Mouse (Mus musculus) embryo, embryonic 10.5 days (tissue): Measurements from ENCODE around the gene Hivep3.

Experiments
- DNase-seq: peaks from one replicate; pipeline ENCODE4 v3.0.0-alpha.2; 2015; ENCODE audit warnings: low spot score

Hivep3 gene

DNA sequence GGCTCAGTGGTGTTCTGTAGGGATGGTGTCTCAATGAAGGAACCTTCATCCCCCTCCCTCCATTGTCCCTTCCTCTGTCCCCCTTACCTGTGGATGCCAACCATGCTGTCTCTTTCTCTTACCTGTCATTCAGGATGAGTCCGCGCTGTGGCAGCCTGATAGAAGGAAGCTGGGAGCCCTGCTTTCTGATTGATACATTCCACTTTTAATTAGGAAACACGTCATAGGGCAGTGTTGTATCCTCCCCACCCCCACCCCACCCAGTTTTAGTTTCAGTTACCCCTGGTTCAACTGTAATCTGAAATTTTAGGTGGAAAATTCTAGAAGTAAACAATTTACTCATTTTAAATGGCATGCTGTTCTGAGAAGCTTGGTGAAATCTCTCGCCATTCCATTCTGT, 173.5 kb downstream of the Hivep3 start:
- no peak for DNase-seq

GRCm38 (mm10) chr4:119911071-119911904, 177.7 kb downstream of the Hivep3 start:
- no peak for DNase-seq

DNA sequence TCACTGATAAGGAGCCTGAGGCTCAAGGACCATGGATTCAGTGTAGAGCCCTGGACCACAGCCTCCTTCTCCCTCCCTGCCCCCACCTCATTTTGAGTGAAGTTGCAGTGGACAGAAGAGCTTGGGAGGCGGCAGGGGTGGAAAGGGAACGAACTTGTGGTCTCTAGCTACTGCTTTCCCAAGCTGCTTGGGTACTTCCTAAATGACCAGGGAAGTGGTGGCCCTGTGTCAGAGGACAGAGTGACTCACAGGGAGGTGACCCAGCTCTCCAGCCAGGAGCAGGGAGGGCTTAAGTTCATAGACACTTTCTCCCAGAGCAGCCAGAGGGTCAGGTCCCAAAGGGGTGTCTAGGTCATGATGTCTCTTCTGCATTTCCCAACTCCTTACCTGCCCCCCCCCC, 178.6 kb downstream of the Hivep3 start:
- no peak for DNase-seq

DNA sequence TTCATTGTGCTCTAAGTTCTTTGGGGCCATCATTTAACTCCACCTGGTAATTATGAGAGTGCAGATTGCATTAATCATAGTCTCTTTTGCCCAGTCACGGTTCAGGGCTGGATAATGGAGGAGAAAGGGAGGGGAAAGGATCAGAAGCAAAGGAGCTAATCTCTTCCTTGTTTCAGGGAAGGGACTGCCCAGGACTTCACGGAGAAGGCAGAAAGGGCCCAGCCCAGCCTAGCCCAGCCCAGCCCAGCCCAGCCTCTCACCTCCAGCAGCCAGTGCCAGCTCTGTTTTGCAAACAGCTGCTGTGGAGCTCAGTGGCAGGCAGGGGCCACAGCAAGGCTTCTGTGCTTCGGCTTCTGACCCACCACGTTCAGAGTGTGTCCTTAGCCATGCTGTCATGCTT, 180.6 kb downstream of the Hivep3 start:
- no peak for DNase-seq

DNA sequence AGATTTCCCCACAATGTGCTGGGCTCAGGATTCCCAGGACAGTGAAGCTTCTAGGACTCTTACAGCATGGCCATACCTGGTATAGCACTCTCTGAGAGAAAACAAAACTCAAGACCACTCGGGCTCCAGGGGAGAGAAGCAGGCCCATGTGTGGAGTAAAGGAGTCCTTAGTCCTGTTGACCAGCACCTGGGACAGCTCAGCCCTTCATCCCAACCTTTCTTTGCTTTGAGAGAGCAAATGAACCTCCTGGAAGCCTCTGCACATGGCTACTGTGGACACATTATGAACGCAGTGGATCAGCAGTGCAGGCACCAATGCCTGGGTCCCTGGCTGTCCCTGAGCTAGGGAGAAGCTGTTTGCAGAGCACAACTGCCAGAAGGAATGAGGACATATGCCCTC, 181.5 kb downstream of the Hivep3 start:
- no peak for DNase-seq

- DNase-seq: peak; percentile 68
Observed at GRCm38 (mm10) chr4:119917502-119917901, 183.9 kb downstream of the Hivep3 start.

DNA sequence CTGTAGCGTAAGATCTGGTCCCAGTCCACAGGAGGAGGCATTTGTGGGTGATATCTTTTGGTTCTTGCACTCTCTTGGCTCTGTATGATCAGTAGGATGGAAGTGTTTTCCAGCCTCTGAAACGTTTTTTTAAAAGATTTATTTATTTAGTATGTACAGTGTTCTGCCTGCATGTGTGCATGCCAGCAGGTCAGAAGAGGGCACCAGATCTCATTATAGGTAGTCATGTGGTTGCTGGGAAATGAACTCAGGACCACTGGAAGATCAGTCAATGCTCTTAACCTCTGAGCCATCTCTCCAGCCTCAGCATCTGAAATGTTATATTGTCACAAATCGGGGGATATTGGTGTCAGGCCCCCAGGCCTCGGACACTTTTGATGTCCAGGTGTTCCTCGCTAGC, 185.8 kb downstream of the Hivep3 start:
- DNase-seq: no peak

GRCm38 (mm10) chr4:119921022-119921717, 187.6 kb downstream of the Hivep3 start:
- no peak for DNase-seq

DNA sequence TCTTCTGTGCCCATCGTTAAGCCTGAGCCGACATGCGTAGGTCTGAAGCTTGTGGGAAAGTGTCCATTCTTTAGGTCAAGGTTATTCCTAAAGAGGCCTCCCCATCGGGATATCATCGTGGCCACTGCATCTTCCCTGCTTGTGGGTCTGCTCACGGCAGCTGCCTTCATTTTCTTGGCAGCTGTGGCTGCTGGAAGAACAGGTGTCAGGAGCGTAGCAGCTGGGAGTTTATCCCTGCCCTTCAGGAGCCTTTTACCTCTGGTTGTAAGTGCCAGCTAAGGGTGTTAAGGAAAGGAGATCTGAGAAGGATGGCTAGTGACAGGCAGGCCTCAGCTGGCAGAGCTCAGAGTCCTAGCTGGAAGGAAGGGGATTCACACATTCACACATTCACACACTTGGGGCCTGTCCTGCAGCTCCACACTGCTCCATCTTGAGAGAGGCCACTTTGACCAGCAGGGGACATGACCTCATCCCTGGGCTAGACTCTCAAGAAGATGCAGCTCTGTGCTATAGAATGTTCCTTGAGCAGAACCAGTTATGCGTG, 188.2 kb downstream of the Hivep3 start:
- no peak for DNase-seq

GRCm38 (mm10) chr4:119922945-119923344, 189.4 kb downstream of the Hivep3 start:
- no peak for DNase-seq

DNA sequence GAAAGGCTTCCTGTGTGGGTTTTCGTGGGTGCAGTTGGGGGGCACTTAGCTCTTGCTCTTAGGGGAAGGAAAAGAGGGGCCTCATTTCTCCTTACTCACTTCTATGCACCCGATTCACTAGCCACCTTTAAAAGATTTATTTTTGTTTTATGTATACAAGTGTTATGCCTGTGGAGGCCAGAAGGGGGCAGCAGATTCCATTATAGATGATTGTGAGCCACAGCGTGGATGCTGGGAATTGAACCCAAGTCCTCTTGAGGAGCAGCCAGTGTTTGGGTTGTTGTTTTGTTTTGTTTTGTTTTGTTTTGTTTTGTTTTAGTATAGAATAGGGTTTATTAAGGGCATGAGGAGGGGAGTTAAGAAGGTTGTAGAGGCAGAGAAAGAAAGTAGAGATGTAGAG, 189.8 kb downstream of the Hivep3 start:
- no peak for DNase-seq

DNA sequence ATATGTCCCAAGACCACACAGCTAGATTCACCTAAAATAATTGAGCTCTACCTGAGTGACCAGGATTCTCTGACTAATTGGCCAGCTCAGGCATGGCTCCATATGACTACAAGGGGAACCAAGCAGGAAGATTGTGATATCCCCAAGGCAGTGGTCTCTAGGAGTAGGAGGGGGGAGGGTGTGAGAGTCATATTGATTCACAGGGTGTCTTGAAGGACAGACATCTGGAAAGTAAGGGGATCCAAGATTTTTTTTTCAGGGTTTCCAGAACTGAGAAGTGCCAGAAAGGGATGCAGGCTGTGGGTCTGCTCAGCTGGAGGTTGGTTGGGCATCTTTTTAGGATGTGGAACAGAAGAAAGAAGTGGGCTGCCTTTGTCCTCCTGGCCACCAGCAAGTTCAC, 191.5 kb downstream of the Hivep3 start:
- no peak for DNase-seq

DNA sequence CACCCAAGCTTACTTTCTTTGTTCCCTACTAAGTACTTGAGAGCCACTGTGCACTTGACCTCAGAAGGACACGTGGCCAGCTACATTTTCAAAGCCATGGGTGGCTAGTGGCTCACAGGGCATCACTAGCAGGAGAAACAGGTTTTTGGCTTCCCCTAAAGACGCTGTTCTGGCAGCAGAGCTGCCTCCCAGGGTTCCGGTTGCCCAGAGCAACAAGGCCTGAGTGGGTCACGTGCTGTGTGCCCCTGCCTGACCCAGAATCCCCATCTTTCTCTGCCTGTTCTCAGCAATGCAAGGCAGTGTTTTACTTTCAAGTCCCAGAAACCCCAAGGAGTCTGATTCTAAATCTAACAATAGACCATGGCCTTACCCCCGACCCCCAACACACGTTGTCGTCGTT, 198.3 kb downstream of the Hivep3 start:
- DNase-seq: peak; percentile 73

DNA sequence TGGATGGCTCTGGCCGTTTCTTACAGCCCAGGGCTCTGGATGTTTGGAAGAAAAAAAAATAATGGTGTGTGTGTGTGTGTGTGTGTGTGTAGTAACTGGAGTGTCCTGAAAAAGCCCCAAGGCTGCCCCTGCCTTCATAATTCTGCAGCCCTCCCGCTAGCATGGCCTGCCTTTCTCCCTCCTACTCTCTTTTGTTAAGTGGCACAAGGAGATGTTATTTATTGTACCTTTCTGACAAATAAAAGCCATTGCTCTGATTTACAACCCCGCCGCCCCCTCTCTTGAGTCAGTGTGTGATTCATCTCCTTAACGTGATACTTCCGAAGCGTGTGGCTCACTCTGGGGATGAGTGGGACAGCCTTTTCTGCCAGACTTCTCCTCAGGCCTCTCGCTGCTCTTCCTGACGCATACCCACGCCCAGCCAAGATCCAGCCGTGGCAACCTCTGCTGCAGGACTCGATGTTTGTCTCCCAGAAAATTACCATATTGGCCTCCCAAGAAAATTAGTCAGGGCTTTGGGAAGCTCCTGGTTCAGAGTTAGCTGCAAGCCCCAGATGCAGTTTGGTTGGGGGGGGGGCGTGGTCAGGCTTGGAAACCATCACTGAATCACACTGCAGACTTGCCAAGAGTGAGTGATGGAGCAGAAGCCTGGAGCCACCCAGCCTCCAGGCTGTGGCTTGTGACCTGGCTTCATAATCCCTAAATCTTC, 199.1 kb downstream of the Hivep3 start:
- DNase-seq: peak; percentile 70

- no peak for DNase-seq
Observed at GRCm38 (mm10) chr4:119934901-119935300, 201.3 kb downstream of the Hivep3 start.

GRCm38 (mm10) chr4:119937876-119938275, 204.3 kb downstream of the Hivep3 start:
- DNase-seq: no peak

- DNase-seq: no peak
Observed at GRCm38 (mm10) chr4:119938518-119938917, 204.9 kb downstream of the Hivep3 start.

- DNase-seq: no peak
Observed at GRCm38 (mm10) chr4:119939786-119940185, 206.2 kb downstream of the Hivep3 start.

- DNase-seq: no peak
Observed at GRCm38 (mm10) chr4:119946224-119946887, 212.8 kb downstream of the Hivep3 start.

DNA sequence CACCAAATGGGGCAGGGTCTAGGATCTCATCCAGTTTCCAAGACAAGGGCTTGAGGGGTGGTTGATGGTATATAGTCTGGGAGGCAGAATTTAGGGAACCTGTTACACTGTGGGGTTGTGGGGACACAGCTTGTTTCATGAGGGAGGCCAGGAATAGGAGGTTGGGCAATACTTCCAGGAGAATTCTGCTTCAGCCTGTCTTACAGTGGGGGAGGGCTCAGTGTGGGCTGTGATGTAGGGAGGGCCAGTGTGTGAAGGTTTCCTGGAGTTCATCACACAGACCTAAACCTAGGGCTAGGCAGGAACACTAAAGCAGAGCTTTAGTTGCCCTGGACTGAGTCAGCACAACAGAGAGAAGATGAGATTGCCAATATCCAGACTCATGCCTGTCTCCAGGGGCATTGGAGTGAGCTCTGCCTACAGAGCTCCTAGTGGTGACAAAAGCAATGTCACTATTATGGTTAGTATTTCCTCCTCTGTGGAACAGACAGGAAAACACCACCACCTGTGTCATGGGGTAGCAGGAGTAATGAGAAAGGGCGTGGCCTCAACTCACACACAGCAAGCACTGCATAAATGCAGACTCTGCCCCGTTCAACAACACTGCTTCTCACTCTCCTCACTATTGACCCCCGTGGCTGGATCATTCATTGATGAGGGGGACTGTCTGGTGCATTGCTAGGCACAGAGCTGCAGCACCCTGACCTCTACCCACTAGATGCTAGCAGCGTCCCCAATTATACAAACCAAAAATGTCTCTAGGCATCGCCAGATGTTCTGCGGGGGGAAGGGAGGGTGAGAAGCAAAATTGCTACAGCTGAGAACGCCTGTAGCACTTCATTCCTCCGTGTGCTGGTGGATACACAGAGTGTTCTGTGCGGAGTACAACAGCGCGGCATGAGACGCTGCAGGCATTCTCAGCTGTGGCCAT, 213.9 kb downstream of the Hivep3 start:
- DNase-seq: no peak

- DNase-seq: no peak
Observed at GRCm38 (mm10) chr4:119948406-119948805, 214.8 kb downstream of the Hivep3 start.
